Mouse (Mus musculus) mature B cell (primary cell): ENCODE results near the gene Gucy2e.

Source experiments
- in situ Hi-C: fragments of 300-500 bp; cut with MboI; formaldehyde crosslinking; loops from 2 replicates; pipeline ENCODE4 v1.14.3; 2019

The Gucy2e gene

GRCm38 (mm10) chr11:69236061-69236925 lies 543 bp downstream of the Gucy2e start:
- in situ Hi-C loops = no loop called here

GRCm38 (mm10) chr11:69235285-69236060 lies 1.4 kb downstream of the Gucy2e start:
- in situ Hi-C loops = no loop called here

GRCm38 (mm10) chr11:69233141-69233540 lies 3.7 kb downstream of the Gucy2e start:
- in situ Hi-C loops = no loop called here

- in situ Hi-C loops = no loop called here
Measured at GRCm38 (mm10) chr11:69230420-69230819, 6.4 kb downstream of the Gucy2e start.

GRCm38 (mm10) chr11:69225715-69226114 lies 11.1 kb downstream of the Gucy2e start:
- in situ Hi-C loops = no loop called here

GRCm38 (mm10) chr11:69223101-69223500 lies 13.7 kb downstream of the Gucy2e start:
- in situ Hi-C loops = no loop called here

- in situ Hi-C loops = no loop called here
Measured at GRCm38 (mm10) chr11:69221070-69221469, 15.8 kb downstream of the Gucy2e start.

GRCm38 (mm10) chr11:69218661-69219060 lies 18.2 kb downstream of the Gucy2e start:
- in situ Hi-C loops = no loop called here

GRCm38 (mm10) chr11:69217411-69217810 lies 19.4 kb downstream of the Gucy2e start:
- in situ Hi-C loops = no loop called here

- in situ Hi-C loops = no loop called here
Measured at GRCm38 (mm10) chr11:69211431-69211830, 25.4 kb downstream of the Gucy2e start.

GRCm38 (mm10) chr11:69202469-69203230 lies 34.2 kb downstream of the Gucy2e start:
- in situ Hi-C loops = no loop called here

GRCm38 (mm10) chr11:69200231-69200630 lies 36.6 kb downstream of the Gucy2e start:
- in situ Hi-C loops = no loop called here

GRCm38 (mm10) chr11:69199251-69199650 lies 37.6 kb downstream of the Gucy2e start:
- in situ Hi-C loops = no loop called here

- in situ Hi-C loops = no loop called here
Measured at GRCm38 (mm10) chr11:69197743-69198142, 39.1 kb downstream of the Gucy2e start, which contains the start of gene Alox8. TSS of gene Alox8 (minus strand) at chr11:69197843.

GRCm38 (mm10) chr11:69197194-69197593 lies 39.6 kb downstream of the Gucy2e start:
- in situ Hi-C loops = no loop called here

GRCm38 (mm10) chr11:69196766-69197165 lies 40.1 kb downstream of the Gucy2e start:
- in situ Hi-C loops = no loop called here

GRCm38 (mm10) chr11:69192840-69193239 lies 44.0 kb downstream of the Gucy2e start:
- in situ Hi-C loops = no loop called here

GRCm38 (mm10) chr11:69185936-69186335 lies 50.9 kb downstream of the Gucy2e start:
- in situ Hi-C loops = no loop called here

- in situ Hi-C loops = no loop called here
Measured at GRCm38 (mm10) chr11:69185031-69185430, 51.8 kb downstream of the Gucy2e start.

GRCm38 (mm10) chr11:69180120-69180519 lies 56.7 kb downstream of the Gucy2e start:
- in situ Hi-C loops = no loop called here

GRCm38 (mm10) chr11:69179512-69179911 lies 57.3 kb downstream of the Gucy2e start:
- in situ Hi-C loops = no loop called here

GRCm38 (mm10) chr11:69178525-69178924 lies 58.3 kb downstream of the Gucy2e start:
- in situ Hi-C loops = no loop called here
